Mouse (Mus musculus): ENCODE measurements around the gene Slc6a8. TPM values are rescaled to one million over a fixed set of nuclear protein-coding genes. Genes with fewer than 3 reads are reported as not detected.

Slc6a8 gene
- polyA plus RNA-seq (2012; ENCODE audit: low replicate concordance): 0.40 and 0.71 TPM in 2 replicates

GRCm38 (mm10) chrX:73672879-73673618, at the start of gene Slc6a8:
Gene Slc6a8, plus strand, starts transcription at chrX:73673150.

GRCm38 (mm10) chrX:73639255-73639675, 33.7 kb upstream of the Slc6a8 start, which contains the start of gene Dusp9:
Gene Dusp9, plus strand, starts transcription at chrX:73639419.

GRCm38 (mm10) chrX:73659575-73660283, 13.2 kb upstream of the Slc6a8 start, which contains the start of gene Pnck:
Gene Pnck, minus strand, starts transcription at chrX:73660117.

GRCm38 (mm10) chrX:73716109-73716661, 43.2 kb downstream of the Slc6a8 start, which contains the start of the genes Bcap31 and Abcd1:
Gene Bcap31, minus strand, starts transcription at chrX:73716175.
Gene Abcd1, plus strand, starts transcription at chrX:73716597.

Other genes with a start within 250 kb of the Slc6a8 start
- gene Trex2, start 237.8 kb upstream of the Slc6a8 start, polyA plus RNA-seq (2012; ENCODE audit: low replicate concordance): not detected in 2 replicates
- gene Haus7, start 214.1 kb upstream of the Slc6a8 start, polyA plus RNA-seq (2012; ENCODE audit: low replicate concordance): 1.4 and 2.4 TPM in 2 replicates
- gene Bgn, start 189.5 kb upstream of the Slc6a8 start, polyA plus RNA-seq (2012; ENCODE audit: low replicate concordance): 0.34 and 5.0 TPM in 2 replicates
- not detected in 2 replicates for gene Atp2b3, start 170.1 kb upstream of the Slc6a8 start, polyA plus RNA-seq (2012; ENCODE audit: low replicate concordance)
- gene Dusp9, start 33.7 kb upstream of the Slc6a8 start, polyA plus RNA-seq (2012; ENCODE audit: low replicate concordance): 1.3 and 3.3 TPM in 2 replicates
- 1.2 and 2.0 TPM in 2 replicates for gene Pnck, start 13.0 kb upstream of the Slc6a8 start, polyA plus RNA-seq (2012; ENCODE audit: low replicate concordance)
- gene Bcap31, start 43.0 kb downstream of the Slc6a8 start, polyA plus RNA-seq (2012; ENCODE audit: low replicate concordance): 12.8 and 19.7 TPM in 2 replicates
- 78.1 and 81.6 TPM in 2 replicates for gene Abcd1, start 43.4 kb downstream of the Slc6a8 start, polyA plus RNA-seq (2012; ENCODE audit: low replicate concordance)
- gene Plxnb3, start 83.9 kb downstream of the Slc6a8 start, polyA plus RNA-seq (2012; ENCODE audit: low replicate concordance): 0.70 and 1.0 TPM in 2 replicates
- 27.3 and 83.3 TPM in 2 replicates for gene Srpk3, start 101.3 kb downstream of the Slc6a8 start, polyA plus RNA-seq (2012; ENCODE audit: low replicate concordance)
- 32.4 and 36.2 TPM in 2 replicates for gene Idh3g, start 113.7 kb downstream of the Slc6a8 start, polyA plus RNA-seq (2012; ENCODE audit: low replicate concordance)
- 27.6 and 38.0 TPM in 2 replicates for gene Ssr4, start 113.9 kb downstream of the Slc6a8 start, polyA plus RNA-seq (2012; ENCODE audit: low replicate concordance)
- gene Pdzd4, start 151.8 kb downstream of the Slc6a8 start, polyA plus RNA-seq (2012; ENCODE audit: low replicate concordance): 3.1 and 12.5 TPM in 2 replicates
- 0.18 TPM in 1 of 2 replicates, not detected in the other for gene Avpr2, start 219.0 kb downstream of the Slc6a8 start, polyA plus RNA-seq (2012; ENCODE audit: low replicate concordance)
- 11.5 and 12.7 TPM in 2 replicates for gene L1cam, start 223.0 kb downstream of the Slc6a8 start, polyA plus RNA-seq (2012; ENCODE audit: low replicate concordance)
- 152 and 195 TPM in 2 replicates for gene Arhgap4, start 248.7 kb downstream of the Slc6a8 start, polyA plus RNA-seq (2012; ENCODE audit: low replicate concordance)
- gene Naa10, start 248.8 kb downstream of the Slc6a8 start, polyA plus RNA-seq (2012; ENCODE audit: low replicate concordance): 25.9 and 90.4 TPM in 2 replicates